Mouse (Mus musculus): Measurements from ENCODE around the gene H2-Oa. TPM values are rescaled to one million over a fixed set of nuclear protein-coding genes. Genes with fewer than 3 reads are reported as not detected.
"Not testable (repeated sequence)": the region's sequence is repeated elsewhere in the genome, so short reads cannot be mapped to it uniquely, and the experiment has no call there.

The H2-Oa gene
- polyA plus RNA-seq, 1 experiment from 2014 or later = not detected

DNA sequence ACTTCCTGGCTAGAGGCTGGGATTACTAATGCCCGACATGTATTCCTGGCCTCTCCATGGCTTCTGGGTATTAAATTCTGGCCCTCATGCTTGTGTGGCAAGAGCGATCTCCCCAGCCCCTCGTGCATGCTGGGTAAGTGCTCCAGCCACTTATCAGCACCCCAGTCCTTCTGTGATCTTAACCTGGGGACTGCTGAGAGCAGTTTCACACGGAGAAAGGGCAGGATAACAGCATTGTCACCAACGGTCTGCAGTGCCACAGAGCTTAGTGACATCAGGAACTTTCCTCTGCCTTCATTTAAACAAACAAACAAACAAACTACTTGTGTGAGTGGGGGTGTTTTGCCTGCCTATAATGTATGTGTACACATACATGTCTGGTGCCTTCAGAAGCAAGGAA is 48.1 kb downstream of the H2-Oa start:
- 17% methylated on average over 5 of the region's 5 CpGs for WGBS

DNA sequence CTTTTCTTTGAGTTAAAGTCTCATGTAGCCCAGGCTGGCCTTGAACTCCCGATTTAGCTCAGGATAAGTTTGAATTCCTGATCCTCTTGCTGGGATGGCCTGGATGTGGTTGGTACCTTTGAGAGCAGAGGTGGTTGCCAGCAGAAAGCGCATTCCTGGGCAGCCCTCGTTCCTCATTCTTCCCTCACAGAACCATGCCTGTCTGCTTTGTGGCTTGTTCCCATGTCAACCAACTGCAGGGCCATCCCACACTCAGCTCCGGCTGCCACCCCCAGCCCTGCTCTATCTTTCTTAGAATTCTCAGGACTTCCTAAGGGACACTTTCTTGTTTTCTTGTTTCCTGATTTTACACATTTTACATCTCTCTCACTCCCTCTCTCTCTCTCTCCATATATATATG is 49.3 kb downstream of the H2-Oa start:
- no peak for ATAC-seq (ENCODE audit: low FRiP score, low TSS enrichment)
- Histone ChIP-seq H3K36me3 (ENCODE audit: control insufficient read depth, insufficient read depth, low read length) (no peaks in the 10 kb centered on the region), H3K9ac (replicated peaks; ENCODE audit: low read length) (no peak overlapping the region), H3K27me3 (ENCODE audit: control insufficient read depth, insufficient read depth, low read length) (peaks cover 17% of the 10 kb centered on the region), H3K27ac (replicated peaks; ENCODE audit: low read depth, low read length) (no peak overlapping the region), H3K4me2 (ENCODE audit: low read length) (no peak overlapping the region), H3K9me3 (ENCODE audit: control insufficient read depth, low read length) (no peaks in the 10 kb centered on the region), H3K4me1 (ENCODE audit: control insufficient read depth, insufficient read depth, low read length) (peaks cover 14% of the 10 kb centered on the region; the same call in 1 of the 2 replicates), H3K4me3 (replicated peaks; ENCODE audit: low read depth, low read length) (no peak overlapping the region)
- no peak for DNase-seq
- 45% methylated on average over 4 of the region's 4 CpGs for WGBS

More for the DNA sequence above, 48.1 kb downstream of the H2-Oa start:
- 0 out of 2 replicates have a peak overlapping the region, but pooled peaks have one; percentile 6 for H3K9ac ChIP-seq (replicated peaks; ENCODE audit: low read length)
- no peak for DNase-seq
- H3K4me2 ChIP-seq (ENCODE audit: low read length) = no peak overlapping the region
- no peaks in the 10 kb centered on the region for H3K36me3 ChIP-seq (ENCODE audit: control insufficient read depth, insufficient read depth, low read length)
- no peaks in the 10 kb centered on the region for H3K9me3 ChIP-seq (ENCODE audit: control insufficient read depth, low read length)
- peaks cover 17% of the 10 kb centered on the region for H3K27me3 ChIP-seq (ENCODE audit: control insufficient read depth, insufficient read depth, low read length)
- H3K27ac ChIP-seq (replicated peaks; ENCODE audit: low read depth, low read length) = no peak overlapping the region
- H3K4me1 ChIP-seq (ENCODE audit: control insufficient read depth, insufficient read depth, low read length) = peaks cover 17% of the 10 kb centered on the region; the same call in 1 of the 2 replicates
- no peak for ATAC-seq (ENCODE audit: low FRiP score, low TSS enrichment)
- no peak overlapping the region for H3K4me3 ChIP-seq (replicated peaks; ENCODE audit: low read depth, low read length)

DNA sequence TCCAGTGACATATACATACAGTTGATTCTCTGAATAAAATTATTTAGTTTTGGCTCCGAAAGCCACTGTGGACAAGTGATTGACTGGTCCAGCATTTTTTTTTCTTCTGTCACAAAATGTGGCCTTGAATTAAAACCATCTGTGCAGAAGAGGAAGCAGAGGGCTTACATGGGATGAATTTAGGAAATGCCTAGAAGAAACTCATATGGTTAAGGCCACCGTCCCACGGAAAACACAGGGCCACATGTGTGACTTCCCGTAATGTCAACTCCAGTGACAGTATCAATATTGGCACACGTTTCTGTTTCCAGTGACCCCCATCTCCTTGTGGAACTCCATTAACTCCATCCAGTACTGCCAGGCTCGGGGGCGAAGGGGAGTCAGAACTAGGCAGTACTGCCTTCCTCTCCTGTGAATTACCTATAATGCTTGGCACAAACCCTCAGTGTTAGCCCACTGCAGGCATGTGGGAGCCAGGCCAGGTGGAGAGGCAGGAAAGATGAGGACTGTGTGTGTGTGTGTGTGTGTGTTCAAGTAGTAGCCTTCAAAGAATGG is 50.4 kb downstream of the H2-Oa start:
- WGBS = 90% methylated on average over 7 of the region's 7 CpGs
- Histone ChIP-seq H3K9me3 (ENCODE audit: control insufficient read depth, low read length) (no peaks in the 10 kb centered on the region), H3K4me3 (replicated peaks; ENCODE audit: low read depth, low read length) (no peak overlapping the region), H3K27me3 (ENCODE audit: control insufficient read depth, insufficient read depth, low read length) (peaks cover 17% of the 10 kb centered on the region), H3K4me1 (ENCODE audit: control insufficient read depth, insufficient read depth, low read length) (peaks cover 14% of the 10 kb centered on the region; the same call in 1 of the 2 replicates), H3K27ac (replicated peaks; ENCODE audit: low read depth, low read length) (no peak overlapping the region), H3K4me2 (ENCODE audit: low read length) (no peak overlapping the region), H3K36me3 (ENCODE audit: control insufficient read depth, insufficient read depth, low read length) (no peaks in the 10 kb centered on the region), H3K9ac (replicated peaks; ENCODE audit: low read length) (no peak overlapping the region)
- DNase-seq (no peak), ATAC-seq (ENCODE audit: low FRiP score, low TSS enrichment) (no peak)

DNA sequence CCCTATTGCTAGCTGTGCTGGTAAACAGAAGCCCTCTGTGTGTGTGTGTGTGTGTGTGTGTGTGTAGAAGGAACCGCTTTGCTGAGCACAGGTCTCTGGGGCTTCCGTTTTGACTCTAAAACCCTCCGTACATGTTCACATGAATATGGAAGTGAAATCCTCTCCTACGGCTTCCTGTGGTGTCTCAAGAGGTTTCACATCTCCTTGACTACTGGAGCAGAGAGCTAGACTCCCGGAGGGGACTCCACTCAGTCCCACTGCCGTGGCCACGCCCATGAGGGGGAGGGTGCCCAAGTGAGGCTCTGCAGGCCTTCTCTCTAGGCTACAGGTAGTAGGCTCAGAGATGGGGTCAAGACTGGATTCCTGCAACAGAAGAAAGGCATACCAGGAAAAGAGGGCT is 50.9 kb downstream of the H2-Oa start, which contains the start of gene H2-DMb2:
H2-DMb2 (plus strand) TSS at position 275 of the 400 bp plus-strand sequence.
- Histone ChIP-seq H3K27me3 (ENCODE audit: control insufficient read depth, insufficient read depth, low read length) (peaks cover 17% of the 10 kb centered on the region), H3K27ac (replicated peaks; ENCODE audit: low read depth, low read length) (no peak within 1 kb of the TSS), H3K4me2 (ENCODE audit: low read length) (no peak within 1 kb of the TSS), H3K4me1 (ENCODE audit: control insufficient read depth, insufficient read depth, low read length) (peaks cover 14% of the 10 kb centered on the region; the same call in 1 of the 2 replicates), H3K36me3 (ENCODE audit: control insufficient read depth, insufficient read depth, low read length) (no peaks in the 10 kb centered on the region), H3K4me3 (replicated peaks; ENCODE audit: low read depth, low read length) (no peak within 1 kb of the TSS), H3K9ac (replicated peaks; ENCODE audit: low read length) (no peak within 1 kb of the TSS), H3K9me3 (ENCODE audit: control insufficient read depth, low read length) (no peaks in the 10 kb centered on the region)
- DNase-seq (peak; percentile 19), ATAC-seq (ENCODE audit: low FRiP score, low TSS enrichment) (no peak)
- 22% methylated on average over 7 of the region's 7 CpGs for WGBS

DNA sequence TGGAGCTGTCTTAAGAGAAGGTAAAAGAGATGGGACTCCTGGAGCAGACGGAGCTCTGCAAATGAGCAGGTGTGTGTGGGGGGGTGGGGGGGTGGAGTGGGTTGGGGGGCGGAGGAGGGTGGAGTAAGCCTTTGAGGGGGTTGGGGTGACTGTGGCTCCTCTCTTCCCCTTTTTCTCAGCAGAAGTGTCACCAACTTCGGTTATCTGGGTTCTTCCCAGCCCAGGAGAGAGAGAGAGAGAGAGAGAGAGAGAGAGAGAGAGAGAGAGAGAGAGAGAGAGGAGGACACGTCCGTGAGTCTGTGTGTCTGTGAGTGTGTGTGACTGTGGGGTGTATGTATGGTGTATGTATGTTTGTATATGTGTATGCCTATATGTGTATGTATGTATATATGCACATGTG is 51.3 kb downstream of the H2-Oa start:
- DNase-seq (no peak), ATAC-seq (ENCODE audit: low FRiP score, low TSS enrichment) (no peak)
- Histone ChIP-seq H3K4me1 (ENCODE audit: control insufficient read depth, insufficient read depth, low read length) (peaks cover 14% of the 10 kb centered on the region; the same call in 1 of the 2 replicates), H3K4me3 (replicated peaks; ENCODE audit: low read depth, low read length) (no peak overlapping the region), H3K4me2 (ENCODE audit: low read length) (no peak overlapping the region), H3K36me3 (ENCODE audit: control insufficient read depth, insufficient read depth, low read length) (no peaks in the 10 kb centered on the region), H3K9me3 (ENCODE audit: control insufficient read depth, low read length) (no peaks in the 10 kb centered on the region), H3K27ac (replicated peaks; ENCODE audit: low read depth, low read length) (no peak overlapping the region), H3K27me3 (ENCODE audit: control insufficient read depth, insufficient read depth, low read length) (peaks cover 14% of the 10 kb centered on the region), H3K9ac (replicated peaks; ENCODE audit: low read length) (no peak overlapping the region)
- 57% methylated on average over 5 of the region's 5 CpGs for WGBS

DNA sequence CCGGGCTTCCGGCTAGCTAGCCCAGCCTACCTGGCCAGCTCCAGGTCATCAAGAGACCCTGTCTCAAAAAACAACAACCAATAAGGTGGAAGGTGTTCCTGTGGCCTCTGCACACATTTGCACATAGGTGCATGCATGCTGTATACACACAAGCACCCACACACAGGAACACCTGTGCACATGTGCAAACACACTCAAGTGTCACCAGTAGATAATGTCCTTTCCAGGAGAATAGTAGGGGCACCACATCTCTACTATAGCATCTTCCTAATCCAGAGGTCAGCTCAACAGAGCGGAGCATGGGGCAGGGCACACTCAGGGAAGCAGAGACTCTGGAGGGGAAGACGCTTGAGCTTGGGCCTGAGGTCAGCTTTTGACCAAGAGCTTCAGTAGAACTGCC is 52.1 kb downstream of the H2-Oa start:
- H3K27ac ChIP-seq (replicated peaks; ENCODE audit: low read depth, low read length); H3K36me3 ChIP-seq (ENCODE audit: control insufficient read depth, insufficient read depth, low read length); H3K4me2 ChIP-seq (ENCODE audit: low read length); DNase-seq; H3K4me3 ChIP-seq (replicated peaks; ENCODE audit: low read depth, low read length); H3K27me3 ChIP-seq (ENCODE audit: control insufficient read depth, insufficient read depth, low read length); H3K9ac ChIP-seq (replicated peaks; ENCODE audit: low read length); H3K9me3 ChIP-seq (ENCODE audit: control insufficient read depth, low read length); ATAC-seq (ENCODE audit: low FRiP score, low TSS enrichment): not testable (repeated sequence)
- 91% methylated on average over 4 of the region's 4 CpGs for WGBS
- peaks cover 14% of the 10 kb centered on the region; the same call in 1 of the 2 replicates for H3K4me1 ChIP-seq (ENCODE audit: control insufficient read depth, insufficient read depth, low read length)

Other genes starting within 250 kb of the H2-Oa start
- 55.1 and 59.8 TPM in 2 replicates for gene Cd320, start 249.2 kb upstream of the H2-Oa start, polyA plus RNA-seq (2014; fragmentation: Nextera tagmentation; extraction: Ambion mirVana)
- gene Gm7029, start 218.5 kb upstream of the H2-Oa start, polyA plus RNA-seq (2014; fragmentation: Nextera tagmentation; extraction: Ambion mirVana) = not detected in 2 replicates
- gene Kifc1, start 201.7 kb upstream of the H2-Oa start, polyA plus RNA-seq (2014; fragmentation: Nextera tagmentation; extraction: Ambion mirVana) = 2.2 and 2.5 TPM in 2 replicates
- gene Platr17, start 187.2 kb upstream of the H2-Oa start, polyA plus RNA-seq (2014; fragmentation: Nextera tagmentation; extraction: Ambion mirVana) = 1.1 TPM in 1 of 2 replicates, not detected in the other
- gene Daxx, start 182.9 kb upstream of the H2-Oa start, polyA plus RNA-seq (2014; fragmentation: Nextera tagmentation; extraction: Ambion mirVana) = 40.7 and 44.6 TPM in 2 replicates
- gene Tapbp, start 176.4 kb upstream of the H2-Oa start, polyA plus RNA-seq (2014; fragmentation: Nextera tagmentation; extraction: Ambion mirVana) = 18.3 and 20.6 TPM in 2 replicates
- gene Zbtb22, start 176.4 kb upstream of the H2-Oa start, polyA plus RNA-seq (2014; fragmentation: Nextera tagmentation; extraction: Ambion mirVana) = 12.1 and 13.1 TPM in 2 replicates
- 47.2 and 50.3 TPM in 2 replicates for gene Rgl2, start 162.8 kb upstream of the H2-Oa start, polyA plus RNA-seq (2014; fragmentation: Nextera tagmentation; extraction: Ambion mirVana)
- gene Pfdn6, start 152.0 kb upstream of the H2-Oa start, polyA plus RNA-seq (2014; fragmentation: Nextera tagmentation; extraction: Ambion mirVana) = 167 and 188 TPM in 2 replicates
- 15.5 and 16.9 TPM in 2 replicates for gene Wdr46, start 151.7 kb upstream of the H2-Oa start, polyA plus RNA-seq (2014; fragmentation: Nextera tagmentation; extraction: Ambion mirVana)
- gene B3galt4, start 140.9 kb upstream of the H2-Oa start, polyA plus RNA-seq (2014; fragmentation: Nextera tagmentation; extraction: Ambion mirVana) = 8.0 and 10.1 TPM in 2 replicates
- gene Vps52, start 136.5 kb upstream of the H2-Oa start, polyA plus RNA-seq (2014; fragmentation: Nextera tagmentation; extraction: Ambion mirVana) = 50.6 and 63.2 TPM in 2 replicates
- gene Rps18, start 136.3 kb upstream of the H2-Oa start, polyA plus RNA-seq (2014; fragmentation: Nextera tagmentation; extraction: Ambion mirVana) = 872 and 980 TPM in 2 replicates
- gene H2-K1, start 92.0 kb upstream of the H2-Oa start, polyA plus RNA-seq (2014; fragmentation: Nextera tagmentation; extraction: Ambion mirVana) = 10.5 and 15.5 TPM in 2 replicates
- gene Ring1, start 67.7 kb upstream of the H2-Oa start, polyA plus RNA-seq (2014; fragmentation: Nextera tagmentation; extraction: Ambion mirVana) = 9.1 and 18.5 TPM in 2 replicates
- 56.1 and 75.0 TPM in 2 replicates for gene H2-Ke6, start 64.3 kb upstream of the H2-Oa start, polyA plus RNA-seq (2014; fragmentation: Nextera tagmentation; extraction: Ambion mirVana)
- 95.7 and 97.0 TPM in 2 replicates for gene Slc39a7, start 60.7 kb upstream of the H2-Oa start, polyA plus RNA-seq (2014; fragmentation: Nextera tagmentation; extraction: Ambion mirVana)
- 33.3 and 33.4 TPM in 2 replicates for gene Rxrb, start 60.5 kb upstream of the H2-Oa start, polyA plus RNA-seq (2014; fragmentation: Nextera tagmentation; extraction: Ambion mirVana)
- 2.4 and 2.9 TPM in 2 replicates for gene Col11a2, start 52.9 kb upstream of the H2-Oa start, polyA plus RNA-seq (2014; fragmentation: Nextera tagmentation; extraction: Ambion mirVana)
- 16.7 and 20.4 TPM in 2 replicates for gene H2-DMa, start 27.2 kb downstream of the H2-Oa start, polyA plus RNA-seq (2014; fragmentation: Nextera tagmentation; extraction: Ambion mirVana)
- 160 and 171 TPM in 2 replicates for gene Brd2, start 30.3 kb downstream of the H2-Oa start, polyA plus RNA-seq (2014; fragmentation: Nextera tagmentation; extraction: Ambion mirVana)
- gene H2-DMb2, start 51.0 kb downstream of the H2-Oa start, polyA plus RNA-seq (2014; fragmentation: Nextera tagmentation; extraction: Ambion mirVana) = 0.15 and 0.18 TPM in 2 replicates
- 0.38 and 0.91 TPM in 2 replicates for gene H2-DMb1, start 60.7 kb downstream of the H2-Oa start, polyA plus RNA-seq (2014; fragmentation: Nextera tagmentation; extraction: Ambion mirVana)
- 1.1 and 2.9 TPM in 2 replicates for gene Tap1, start 95.2 kb downstream of the H2-Oa start, polyA plus RNA-seq (2014; fragmentation: Nextera tagmentation; extraction: Ambion mirVana)
- 1.0 and 2.2 TPM in 2 replicates for gene Psmb9, start 95.4 kb downstream of the H2-Oa start, polyA plus RNA-seq (2014; fragmentation: Nextera tagmentation; extraction: Ambion mirVana)
- 1.1 and 5.1 TPM in 2 replicates for gene Psmb8, start 105.4 kb downstream of the H2-Oa start, polyA plus RNA-seq (2014; fragmentation: Nextera tagmentation; extraction: Ambion mirVana)
- gene Tap2, start 111.2 kb downstream of the H2-Oa start, polyA plus RNA-seq (2014; fragmentation: Nextera tagmentation; extraction: Ambion mirVana) = 0.77 and 1.6 TPM in 2 replicates
- not detected in 2 replicates for gene H2-Ob, start 146.6 kb downstream of the H2-Oa start, polyA plus RNA-seq (2014; fragmentation: Nextera tagmentation; extraction: Ambion mirVana)
- gene H2-Ab1, start 165.3 kb downstream of the H2-Oa start, polyA plus RNA-seq (2014; fragmentation: Nextera tagmentation; extraction: Ambion mirVana) = 1.1 and 2.0 TPM in 2 replicates
- 0.83 TPM in 1 of 2 replicates, not detected in the other for gene H2-Aa, start 195.5 kb downstream of the H2-Oa start, polyA plus RNA-seq (2014; fragmentation: Nextera tagmentation; extraction: Ambion mirVana)
- 2.4 and 2.7 TPM in 2 replicates for gene H2-Eb1, start 213.5 kb downstream of the H2-Oa start, polyA plus RNA-seq (2014; fragmentation: Nextera tagmentation; extraction: Ambion mirVana)
- 0.16 TPM in 1 of 2 replicates, not detected in the other for gene H2-Eb2, start 233.3 kb downstream of the H2-Oa start, polyA plus RNA-seq (2014; fragmentation: Nextera tagmentation; extraction: Ambion mirVana)